Mouse (Mus musculus): ENCODE results near the gene Brk1. TPM values are rescaled to one million over a fixed set of nuclear protein-coding genes. Genes with fewer than 3 reads are reported as not detected.
A peak's percentile ranks its signal among the peaks of the same experiment; 100 is the strongest.

Brk1 gene
- total RNA-seq (2022): 100 to 1,000 TPM; 207 to 213 (median 208) TPM

GRCm38 (mm10) chr6:113604432-113605223 lies at the start of gene Brk1:
Gene Brk1, plus strand, starts transcription at chr6:113604772.
- peak; percentile 89 to 91 for DNase-seq (ENCODE audit: low spot score in 2 of 2)

DNA sequence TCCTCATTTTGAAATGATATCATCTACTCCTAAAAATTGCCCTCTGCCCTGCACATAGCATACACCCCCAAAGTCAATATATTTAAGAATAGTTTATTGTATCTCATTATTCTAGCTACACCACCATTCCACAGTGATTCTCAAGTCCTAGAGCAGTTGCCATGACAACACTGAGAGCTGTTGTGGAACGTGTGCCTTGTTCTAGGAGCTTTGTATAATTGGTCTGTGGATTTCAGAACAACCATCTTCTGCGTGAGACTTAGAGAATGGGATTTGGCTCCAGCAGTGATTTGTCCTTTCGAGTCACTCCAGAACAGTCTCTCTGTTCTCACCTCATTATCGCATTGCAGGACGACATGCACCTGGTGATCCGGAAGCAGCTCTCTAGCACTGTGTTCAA lies 44.8 kb upstream of the Brk1 start:
- no peak for DNase-seq (ENCODE audit: low spot score in 2 of 2)

DNA sequence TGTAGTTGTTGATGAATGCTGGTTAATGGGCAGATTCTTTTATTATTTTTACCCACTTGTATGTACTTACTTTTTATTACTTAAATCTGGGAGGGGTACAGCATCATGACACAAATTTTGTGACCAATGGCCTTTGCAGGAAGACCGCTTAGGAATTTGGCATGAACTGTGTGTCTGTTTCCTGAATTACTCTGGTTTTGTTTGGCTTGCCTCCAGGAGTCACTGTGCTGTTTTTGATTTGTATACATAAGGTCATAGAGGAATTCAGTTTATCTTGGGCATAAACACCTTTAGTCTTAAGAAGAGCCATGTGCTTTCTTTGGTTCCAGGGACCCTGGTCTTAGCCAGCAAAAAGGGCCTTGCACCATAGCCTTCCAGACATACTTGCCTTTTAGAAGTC lies 40.0 kb upstream of the Brk1 start:
- DNase-seq (ENCODE audit: low spot score in 2 of 2): no peak

GRCm38 (mm10) chr6:113576044-113576443 lies 28.5 kb upstream of the Brk1 start:
- DNase-seq (ENCODE audit: low spot score in 2 of 2): peak; percentile 32 to 51

- DNase-seq (ENCODE audit: low spot score in 2 of 2): no peak
These were observed 25.3 kb upstream of the Brk1 start for GRCm38 (mm10) chr6:113579306-113579705.

DNA sequence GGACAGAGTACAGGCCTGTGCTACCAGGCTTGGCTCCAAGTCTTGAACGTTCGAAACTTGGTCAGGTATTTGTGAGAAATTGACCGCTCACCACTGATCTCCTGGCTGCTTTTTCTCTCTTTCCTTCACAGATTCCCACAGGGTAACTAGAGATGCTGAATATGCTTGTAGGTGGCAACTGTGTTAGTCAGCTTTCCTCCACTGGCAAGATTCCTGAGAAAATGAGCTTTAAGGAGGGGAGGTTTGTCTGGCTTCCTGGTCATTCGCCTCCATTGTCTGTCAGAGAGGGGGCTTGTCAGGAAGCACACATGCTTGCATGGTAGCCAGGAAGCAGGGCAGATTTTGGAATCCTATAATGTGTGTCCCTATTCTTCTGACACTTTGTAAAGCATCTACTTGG lies 21.5 kb upstream of the Brk1 start:
- DNase-seq (ENCODE audit: low spot score in 2 of 2): no peak

DNA sequence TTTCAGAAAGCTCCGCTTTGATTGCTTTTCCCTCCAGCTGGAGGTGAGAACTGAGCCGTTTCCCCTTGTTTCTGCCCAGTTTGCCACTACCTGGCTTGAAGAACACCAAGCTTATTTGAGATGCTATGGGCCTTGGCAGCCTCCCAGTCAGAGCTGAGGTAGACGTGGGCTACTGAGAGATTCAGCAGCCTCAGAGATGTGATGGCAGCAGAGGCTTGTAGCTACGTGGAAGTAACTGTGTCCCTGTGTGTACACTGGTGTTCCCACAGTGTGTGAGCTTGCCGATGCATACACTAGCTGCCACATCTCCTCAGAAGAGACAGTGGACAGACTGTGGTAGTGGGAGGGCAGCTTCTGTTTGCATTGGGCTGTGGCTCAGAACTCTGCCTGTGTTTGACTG lies 19.5 kb upstream of the Brk1 start:
- no peak for DNase-seq (ENCODE audit: low spot score in 2 of 2)

DNA sequence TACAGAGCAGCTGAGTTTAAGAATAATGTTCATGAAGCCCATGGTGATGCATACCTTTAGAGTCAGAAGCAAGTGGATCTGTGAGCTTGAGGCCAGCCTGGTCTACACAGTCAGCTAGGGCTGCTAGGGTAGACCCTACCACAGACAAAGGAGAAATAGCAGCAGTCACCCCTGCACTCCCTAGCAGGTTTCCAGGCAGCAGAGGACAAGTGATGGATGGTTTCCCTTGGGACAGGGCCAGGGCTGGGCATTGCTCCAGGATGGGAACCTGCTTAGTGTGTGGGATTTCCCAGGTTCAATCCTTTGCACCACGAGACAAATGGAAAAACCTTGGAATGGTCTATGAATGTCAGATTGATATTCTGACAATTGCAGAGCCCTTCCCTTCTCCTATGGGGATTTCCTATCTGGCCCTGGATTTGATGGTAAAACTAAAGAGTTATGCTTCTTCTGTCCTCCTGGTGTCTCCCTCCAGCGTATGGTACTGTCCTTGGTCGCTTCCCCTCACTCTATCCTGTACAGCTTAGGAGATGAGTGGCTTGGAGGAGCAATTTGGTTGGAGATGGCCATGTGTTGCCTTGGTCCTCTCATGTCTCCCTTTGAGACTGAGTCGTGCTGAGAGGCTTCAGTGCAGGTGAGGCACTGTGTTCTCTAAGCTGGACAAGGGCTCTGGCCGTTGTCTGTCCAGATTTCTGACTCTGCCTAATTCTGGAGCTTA lies 17.9 kb upstream of the Brk1 start:
- no peak for DNase-seq (ENCODE audit: low spot score in 2 of 2)

DNA sequence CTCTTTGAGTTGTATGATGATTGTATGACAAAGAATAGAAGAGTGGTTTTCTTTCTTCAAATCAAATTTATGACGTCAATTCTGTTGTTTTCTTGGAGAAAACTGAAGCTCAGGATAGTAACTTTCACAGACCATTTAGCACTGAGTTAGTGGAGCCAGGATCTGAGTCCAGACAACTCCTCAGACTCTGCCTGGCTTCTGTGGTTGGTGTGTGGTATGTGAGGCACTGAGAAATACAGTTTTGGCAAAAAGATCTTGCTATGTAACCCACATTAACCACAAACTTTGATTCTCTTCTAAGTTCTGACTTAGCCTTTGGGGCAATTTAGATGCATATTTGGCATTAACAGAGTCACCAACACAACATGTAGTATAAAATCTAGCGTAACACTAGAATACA lies 11.9 kb upstream of the Brk1 start:
- no peak for DNase-seq (ENCODE audit: low spot score in 2 of 2)

DNA sequence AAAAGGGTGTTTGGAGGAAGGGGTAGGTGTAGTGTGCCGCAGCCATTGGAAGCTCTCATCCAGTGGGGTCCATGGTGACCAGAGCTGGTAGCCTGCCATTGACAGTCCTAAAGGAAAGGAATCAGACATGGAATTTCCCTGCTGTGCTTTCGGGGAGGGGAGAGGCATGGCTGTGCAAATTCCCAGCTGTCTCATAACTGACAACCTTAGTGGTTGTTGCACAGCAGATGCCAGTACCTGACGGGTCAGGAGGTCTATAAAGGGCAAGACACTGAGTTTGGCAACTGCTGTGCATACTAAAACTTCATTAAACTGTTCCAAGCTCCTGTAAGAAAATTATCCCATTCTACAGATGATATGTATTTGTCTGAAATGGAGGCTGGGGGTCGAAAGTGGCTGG lies 6.6 kb upstream of the Brk1 start:
- DNase-seq (ENCODE audit: low spot score in 2 of 2): no peak

- no peak for DNase-seq (ENCODE audit: low spot score in 2 of 2)
These were observed 4.7 kb upstream of the Brk1 start for GRCm38 (mm10) chr6:113599833-113600232.

DNA sequence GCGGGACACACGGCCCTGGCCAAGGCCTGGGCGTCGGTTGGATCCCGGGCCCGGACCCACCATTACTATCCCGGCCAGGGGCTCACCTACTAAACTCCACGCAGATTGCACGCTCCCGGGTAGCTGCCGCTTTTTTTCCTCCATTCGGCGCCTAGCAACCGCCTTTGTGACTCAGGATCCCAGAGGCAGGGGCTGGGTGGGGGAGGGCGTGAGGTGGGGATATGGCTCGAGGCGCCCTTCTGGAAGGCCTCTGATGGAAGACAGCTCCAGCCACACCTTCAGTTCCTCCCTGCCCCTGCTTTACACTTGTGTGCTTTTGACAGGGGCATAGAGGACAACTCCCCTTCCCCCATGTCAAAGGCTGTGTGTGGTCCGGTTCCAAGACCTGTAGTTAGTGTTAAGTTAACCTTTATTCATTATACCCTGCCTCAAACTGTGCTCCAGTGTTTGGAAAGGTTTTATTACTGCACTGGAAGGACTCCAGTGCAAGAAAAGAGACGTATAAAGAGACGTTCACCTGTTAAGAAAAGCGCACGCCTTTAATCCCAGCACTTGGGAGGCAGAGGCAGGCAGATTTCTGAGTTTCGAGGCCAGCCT lies 3.9 kb upstream of the Brk1 start, which contains the start of gene Fancd2os:
Gene Fancd2os (minus strand): TSS at position 173 of the 597 bp plus-strand sequence.
- no peak for DNase-seq (ENCODE audit: low spot score in 2 of 2)

- DNase-seq (ENCODE audit: low spot score in 2 of 2): no peak
These were observed 1.8 kb upstream of the Brk1 start for GRCm38 (mm10) chr6:113602821-113603220.

- no peak for DNase-seq (ENCODE audit: low spot score in 2 of 2)
These were observed 579 bp upstream of the Brk1 start for GRCm38 (mm10) chr6:113603993-113604392.

DNA sequence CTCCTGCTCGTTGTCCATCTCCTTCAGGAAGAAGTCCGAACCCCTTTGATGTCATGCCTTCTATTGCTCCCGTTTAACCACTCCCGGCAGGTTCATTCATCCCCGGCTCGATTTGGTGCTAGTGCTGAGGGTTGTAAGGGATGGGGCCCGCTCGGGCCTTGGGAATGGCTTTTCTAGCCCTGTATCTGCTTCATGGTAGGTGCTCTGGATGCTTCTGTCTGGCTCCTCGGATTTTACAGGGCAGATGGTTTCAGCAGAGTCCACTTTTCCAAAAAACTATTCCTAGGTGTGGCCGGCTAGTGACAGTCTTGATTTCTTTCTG lies 613 bp downstream of the Brk1 start:
- no peak for DNase-seq (ENCODE audit: low spot score in 2 of 2)

GRCm38 (mm10) chr6:113608871-113609270 lies 4.3 kb downstream of the Brk1 start:
- no peak for DNase-seq (ENCODE audit: low spot score in 2 of 2)

- DNase-seq (ENCODE audit: low spot score in 2 of 2): no peak
These were observed 4.7 kb downstream of the Brk1 start for GRCm38 (mm10) chr6:113609293-113609692.

- DNase-seq (ENCODE audit: low spot score in 2 of 2): no peak
These were observed 7.8 kb downstream of the Brk1 start for GRCm38 (mm10) chr6:113612258-113612969.

DNA sequence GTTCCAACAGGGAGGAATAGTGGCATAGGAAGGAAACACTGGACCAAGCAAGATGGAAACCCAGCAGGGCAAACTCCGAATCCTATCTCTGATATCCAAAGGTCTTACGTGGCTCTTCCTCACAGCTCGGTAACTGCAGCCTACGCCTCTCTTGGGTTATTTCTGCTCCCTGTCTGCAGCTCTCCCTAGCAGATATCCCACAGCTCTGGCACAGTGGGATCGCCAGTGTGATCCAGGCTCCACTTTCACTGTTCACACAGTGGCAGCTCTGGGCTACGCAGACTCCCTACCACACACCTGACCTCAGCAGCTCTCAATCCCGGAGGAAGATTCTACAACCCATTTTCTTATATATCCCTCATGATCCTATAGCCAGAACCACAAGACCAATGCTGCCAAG lies 9.6 kb downstream of the Brk1 start:
- no peak for DNase-seq (ENCODE audit: low spot score in 2 of 2)

DNA sequence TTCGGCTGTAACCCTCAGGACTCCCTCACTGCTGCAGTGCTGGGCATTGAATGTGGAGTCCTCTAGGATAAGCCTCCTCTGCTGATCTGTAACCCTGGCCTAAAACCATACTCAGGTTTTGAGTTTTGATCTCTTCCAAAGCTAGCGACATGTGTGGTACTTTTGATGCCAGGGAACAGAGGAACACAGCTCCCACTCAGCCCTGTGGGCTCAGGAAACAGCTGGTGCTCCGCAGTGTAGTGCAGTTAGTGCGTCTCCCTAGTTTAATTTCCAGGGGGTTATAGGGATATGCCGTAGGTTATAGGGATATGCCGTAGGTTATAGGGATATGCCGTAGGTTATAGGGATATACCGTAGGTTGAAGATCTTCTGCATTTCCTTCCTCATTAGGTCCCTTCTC lies 10.4 kb downstream of the Brk1 start:
- no peak for DNase-seq (ENCODE audit: low spot score in 2 of 2)

DNA sequence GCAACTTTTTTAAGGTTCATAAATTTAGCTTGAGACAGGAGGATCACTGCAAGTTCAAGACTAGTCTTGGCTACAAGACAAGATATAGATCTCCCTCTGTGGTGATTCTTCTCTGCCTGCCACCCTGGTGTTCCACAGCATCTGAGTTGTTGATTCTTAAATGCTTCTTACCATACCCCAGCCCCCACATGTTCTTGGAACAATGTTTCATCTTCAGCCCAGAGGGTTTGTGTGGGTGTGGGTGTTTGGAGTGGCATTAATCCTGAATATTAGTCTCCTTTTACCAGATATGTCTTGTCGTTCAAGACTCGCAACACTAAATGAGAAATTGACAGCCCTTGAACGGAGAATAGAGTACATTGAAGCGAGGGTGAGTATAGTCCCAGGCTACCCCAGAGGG lies 10.9 kb downstream of the Brk1 start:
- DNase-seq (ENCODE audit: low spot score in 2 of 2): no peak

DNA sequence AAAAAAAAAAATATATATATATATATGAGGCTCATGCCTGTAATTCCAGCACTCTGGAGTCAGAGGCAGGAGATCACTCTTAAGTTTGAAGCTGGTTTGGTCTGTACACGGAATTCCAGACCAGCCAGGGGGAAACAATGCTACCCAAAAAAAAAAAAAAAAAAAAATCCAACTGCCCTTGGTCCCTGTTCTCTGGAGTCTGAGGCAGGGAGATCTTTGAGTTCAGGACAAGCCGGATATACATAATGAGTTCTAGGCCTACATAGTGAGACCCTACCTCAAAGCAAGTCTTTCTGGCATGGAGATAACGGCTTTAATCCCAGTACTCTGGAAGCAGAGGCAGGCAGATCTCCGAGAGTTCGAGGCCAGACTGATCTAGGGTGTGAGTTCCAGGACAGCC lies 18.8 kb downstream of the Brk1 start:
- DNase-seq (ENCODE audit: low spot score in 2 of 2): no peak
